Mouse (Mus musculus) kidney, postnatal 0 days (tissue): Measurements from ENCODE around the gene Clint1. TPM values are rescaled to one million over a fixed set of nuclear protein-coding genes. Genes with fewer than 3 reads are reported as not detected.
A peak's percentile ranks its signal among the peaks of the same experiment; 100 is the strongest.

Experiments
- ATAC-seq: fragments of 200-750 bp; cut with Nextera tagmentation; replicated peaks from 2 replicates; pipeline ENCODE4 v1.8.0; 2017; ENCODE audit warnings: low read depth, moderate number of reproducible peaks, moderate TSS enrichment, moderate library complexity; ENCODE audit not compliant: low FRiP score
- DNase-seq: peaks from one replicate; pipeline ENCODE4 v3.0.0-alpha.2; 2016; ENCODE audit warnings: low spot score
- H3K27ac ChIP-seq: fragments of 300-500 bp; sonication (generic); 2 replicates; pipeline ENCODE4 v1.5.1; 2014; ENCODE audit warnings: mild to moderate bottlenecking
- H3K27me3 ChIP-seq: fragments of 300-500 bp; sonication (generic); 2 replicates; pipeline ENCODE4 v1.6.1; 2014; ENCODE audit warnings: low read length, mixed read lengths; ENCODE audit not compliant: insufficient read depth
- H3K36me3 ChIP-seq: fragments of 300-500 bp; sonication (generic); 2 replicates; pipeline ENCODE4 v1.6.1; 2014; ENCODE audit warnings: low read length, mixed read lengths; ENCODE audit not compliant: insufficient read depth
- H3K4me1 ChIP-seq: fragments of 300-500 bp; sonication (generic); replicated peaks from 2 replicates; pipeline ENCODE4 v1.6.1; 2014; ENCODE audit warnings: antibody characterized with exemption, low read length, mixed read lengths; ENCODE audit not compliant: insufficient read depth
- H3K4me2 ChIP-seq: fragments of 300-500 bp; sonication (generic); 2 replicates; pipeline ENCODE4 v1.6.1; 2014; ENCODE audit warnings: mild to moderate bottlenecking, low read length, moderate library complexity, mixed read lengths
- H3K4me3 ChIP-seq: fragments of 300-500 bp; sonication (generic); replicated peaks from 2 replicates; pipeline ENCODE4 v1.5.1; 2014; ENCODE audit warnings: low read depth, low read length
- H3K9ac ChIP-seq: fragments of 300-500 bp; sonication (generic); 2 replicates; pipeline ENCODE4 v1.6.1; 2014; ENCODE audit warnings: low read depth, low read length
- H3K9me3 ChIP-seq: fragments of 300-500 bp; sonication (generic); replicated peaks from 2 replicates; pipeline ENCODE4 v1.6.1; 2016; ENCODE audit warnings: low read length, inconsistent platforms, mixed read lengths
- CTCF ChIP-seq: IDR thresholded peaks from 2 replicates; pipeline ENCODE4 v1.5.1; 2016; ENCODE audit warnings: antibody characterized with exemption, low read depth, mild to moderate bottlenecking, moderate library complexity
- WGBS: fragments of 180-500 bp; shearing (Covaris S2); extraction: QIAGEN DNeasy Blood & Tissue Kit; methylation state at CpG from one replicate; pipeline ENCODE4 v1.1.7; 2014; 5-methylcytosine and 5-hydroxymethylcytosine counted together
- polyA plus RNA-seq: library from polyadenylated mRNA; unstranded; fragments of >200 nt; fragmentation: Nextera tagmentation; extraction: Ambion mirVana; gene quantifications from 2 replicates; pipeline ENCODE4 v1.2.1, GENCODE M21; 2015

Gene Clint1
- polyA plus RNA-seq, 1 experiment from 2014 or later, result 88.4 TPM

GRCm38 (mm10) chr11:45892861-45893360 is 41.1 kb downstream of the Clint1 start:
- WGBS, result 94% methylated on average over 5 of the region's 5 CpGs
- Histone ChIP-seq H3K9ac (no peak overlapping the region), H3K36me3 (peaks cover 57% of the 10 kb centered on the region), H3K4me1 (no peaks in the 10 kb centered on the region), H3K9me3 (no peaks in the 10 kb centered on the region), H3K4me3 (no peak overlapping the region), H3K27me3 (no peaks in the 10 kb centered on the region), H3K4me2 (no peak overlapping the region), H3K27ac (no peak overlapping the region)
- ATAC-seq (no peak), DNase-seq (no peak)
- TF ChIP-seq CTCF, result no peak

- Histone ChIP-seq H3K36me3 (peaks cover 27% of the 10 kb centered on the region), H3K4me2 (no peak overlapping the region)
Observed at GRCm38 (mm10) chr11:45897392-45897791, 45.5 kb downstream of the Clint1 start.

GRCm38 (mm10) chr11:45900233-45901015 is 48.6 kb downstream of the Clint1 start:
- no peak overlapping the region for H3K4me3 ChIP-seq
- no peak overlapping the region for H3K27ac ChIP-seq
- DNase-seq (no peak), ATAC-seq (no peak)
- no peak overlapping the region for H3K9ac ChIP-seq
- H3K36me3 ChIP-seq, result peaks cover 11% of the 10 kb centered on the region
- H3K9me3 ChIP-seq, result no peaks in the 10 kb centered on the region
- H3K4me1 ChIP-seq, result no peaks in the 10 kb centered on the region
- no peaks in the 10 kb centered on the region for H3K27me3 ChIP-seq
- no peak for TF ChIP-seq CTCF
- WGBS, result 56% methylated on average over 11 of the region's 11 CpGs
- H3K4me2 ChIP-seq, result peak overlapping the region; percentile 2; the same call in 1 of the 2 replicates

More at GRCm38 (mm10) chr11:45897392-45897791, 45.5 kb downstream of the Clint1 start:
- Histone ChIP-seq H3K9ac (no peak overlapping the region), H3K27me3 (no peaks in the 10 kb centered on the region), H3K27ac (no peak overlapping the region), H3K9me3 (no peaks in the 10 kb centered on the region), H3K4me1 (no peaks in the 10 kb centered on the region), H3K4me3 (no peak overlapping the region)
- no peak for TF ChIP-seq CTCF
- ATAC-seq, result no peak
- 85% methylated on average over 2 of the region's 2 CpGs for whole genome bisulfite sequencing
- no peak for DNase-seq

- no peaks in the 10 kb centered on the region for H3K27me3 ChIP-seq
- peaks cover 45% of the 10 kb centered on the region for H3K36me3 ChIP-seq
- H3K4me1 ChIP-seq, result no peaks in the 10 kb centered on the region
- no peak overlapping the region for H3K9ac ChIP-seq
- ATAC-seq, result no peak
- no peaks in the 10 kb centered on the region for H3K9me3 ChIP-seq
- DNase-seq, result no peak
- no peak overlapping the region for H3K4me2 ChIP-seq
- TF ChIP-seq CTCF, result no peak
- WGBS, result 87% methylated on average over 8 of the region's 8 CpGs
- no peak overlapping the region for H3K4me3 ChIP-seq
- no peak overlapping the region for H3K27ac ChIP-seq
Observed at GRCm38 (mm10) chr11:45906109-45906786, 54.4 kb downstream of the Clint1 start.

GRCm38 (mm10) chr11:45907301-45907700 is 55.5 kb downstream of the Clint1 start:
- no peak for DNase-seq
- no peak overlapping the region for H3K9ac ChIP-seq
- no peaks in the 10 kb centered on the region for H3K4me1 ChIP-seq
- ATAC-seq, result no peak
- H3K27me3 ChIP-seq, result no peaks in the 10 kb centered on the region
- no peak overlapping the region for H3K4me2 ChIP-seq
- no peak overlapping the region for H3K27ac ChIP-seq
- TF ChIP-seq CTCF, result no peak
- peaks cover 51% of the 10 kb centered on the region for H3K36me3 ChIP-seq
- no peak overlapping the region for H3K4me3 ChIP-seq
- H3K9me3 ChIP-seq, result no peaks in the 10 kb centered on the region
- 81% methylated on average over 5 of the region's 5 CpGs for WGBS

- Histone ChIP-seq H3K9me3 (no peaks in the 10 kb centered on the region), H3K27me3 (no peaks in the 10 kb centered on the region), H3K4me2 (no peak overlapping the region), H3K27ac (no peak overlapping the region), H3K36me3 (peaks cover 50% of the 10 kb centered on the region), H3K9ac (no peak overlapping the region), H3K4me3 (no peak overlapping the region), H3K4me1 (no peaks in the 10 kb centered on the region)
- DNase-seq (no peak), ATAC-seq (no peak)
- 91% methylated on average over 7 of the region's 7 CpGs for WGBS
- no peak for TF ChIP-seq CTCF
Observed at GRCm38 (mm10) chr11:45908070-45908469, 56.2 kb downstream of the Clint1 start.
